Mouse (Mus musculus) G1E-ER4 (cell line): Measurements from ENCODE around the gene Pmis2. TPM values are rescaled to one million over a fixed set of nuclear protein-coding genes. Genes with fewer than 3 reads are reported as not detected.

ENCODE experiments used
- GATA1 ChIP-seq: IDR thresholded peaks from one replicate; pipeline ENCODE4 v1.8.0; 2012; ENCODE audit warnings: low read length, inconsistent platforms
- polyA plus RNA-seq: library from polyadenylated mRNA; stranded (reverse); fragments of >175 nt; gene quantifications from 2 replicates; pipeline ENCODE4 v1.2.3, GENCODE M21; 2012

The Pmis2 gene
- polyA plus RNA-seq, 1 experiment: not detected

DNA sequence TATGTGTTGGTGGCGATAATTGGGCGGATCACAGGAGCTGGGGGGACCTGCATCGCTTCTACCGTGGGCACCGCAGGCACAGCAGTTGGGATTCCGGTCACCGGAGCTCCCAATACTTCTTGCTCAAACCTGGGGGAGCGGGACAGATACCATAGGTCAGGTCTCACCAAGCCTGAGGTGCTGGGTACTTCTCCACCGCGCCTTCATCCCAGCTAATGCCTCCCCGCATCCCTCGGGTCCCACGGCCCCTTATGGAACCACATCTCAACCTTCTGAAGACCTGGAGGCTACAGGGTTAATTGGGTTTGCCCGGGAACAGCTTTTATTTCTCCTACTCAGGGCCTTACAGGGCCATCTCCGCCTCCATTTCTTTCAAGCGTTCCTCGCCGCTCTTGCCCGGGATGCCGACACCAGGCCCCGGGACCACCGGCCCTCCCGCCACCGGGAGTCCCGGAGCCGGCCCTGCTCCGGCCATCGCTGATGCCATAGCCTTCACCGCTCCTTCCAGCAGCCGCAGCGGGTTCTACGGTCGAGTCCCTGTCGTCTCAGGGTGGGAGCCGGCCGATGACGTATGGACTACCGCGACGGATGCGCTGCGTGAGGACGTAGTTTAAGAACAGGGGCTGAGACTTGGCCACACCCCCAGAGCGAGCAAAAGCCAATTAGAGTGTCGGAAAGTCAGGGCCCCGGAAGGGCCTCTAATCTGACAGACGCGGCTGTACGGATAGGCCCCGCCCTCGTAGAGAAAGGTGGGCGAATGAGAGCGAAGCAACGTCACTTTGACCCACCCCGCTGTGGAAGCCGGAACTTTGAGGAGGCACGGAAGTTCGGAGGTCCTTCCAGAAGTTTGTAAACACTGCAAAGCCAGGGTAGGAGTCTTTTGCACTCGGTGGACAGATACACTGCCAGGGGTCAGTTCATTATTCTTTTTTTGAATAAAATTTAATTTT is 21.5 kb downstream of the Pmis2 start, which contains the start of gene Rbm42:
Gene Rbm42, minus strand, starts transcription at position 727 of the 950 bp plus-strand sequence.
- TF ChIP-seq GATA1: no peak

DNA sequence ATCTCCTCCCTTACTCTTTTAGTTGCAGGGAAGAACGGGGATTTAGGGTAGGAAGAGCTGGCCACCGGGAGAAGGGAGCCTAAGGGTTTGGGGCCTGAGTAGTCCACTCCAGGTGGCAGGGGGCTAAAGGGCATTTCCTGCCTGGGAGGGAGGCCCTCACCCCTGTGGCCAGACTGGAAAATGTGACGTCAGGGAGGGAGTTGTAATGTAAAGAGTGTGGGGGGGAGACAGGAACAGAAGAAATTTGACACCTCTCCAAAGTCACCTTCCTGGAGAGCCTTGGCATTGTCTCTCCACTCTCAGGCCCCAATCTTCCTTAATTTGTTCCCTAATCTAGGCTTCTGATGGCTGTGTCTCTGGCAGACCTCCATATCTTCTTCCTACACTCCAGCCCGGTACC is 32.3 kb downstream of the Pmis2 start:
- no peak for TF ChIP-seq GATA1

DNA sequence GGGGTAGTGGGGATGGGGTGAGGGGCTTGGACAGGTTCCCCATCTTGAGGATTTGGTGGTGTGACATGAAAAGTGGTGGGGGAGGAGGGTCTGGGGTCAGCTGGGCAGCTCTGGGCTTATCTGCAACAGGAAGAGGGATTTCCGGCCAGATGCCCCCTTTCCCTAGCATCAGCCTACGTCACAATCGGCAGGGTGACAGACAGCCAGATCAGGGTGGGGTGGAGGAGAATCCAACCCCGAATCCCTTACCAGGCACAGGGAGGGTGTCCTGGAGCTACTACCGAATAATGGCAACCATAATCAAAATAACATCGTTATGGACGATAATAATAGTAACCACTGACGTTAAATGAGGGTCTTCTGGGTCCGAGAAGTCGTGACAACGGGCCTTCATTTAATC is 35.0 kb downstream of the Pmis2 start:
- no peak for TF ChIP-seq GATA1

DNA sequence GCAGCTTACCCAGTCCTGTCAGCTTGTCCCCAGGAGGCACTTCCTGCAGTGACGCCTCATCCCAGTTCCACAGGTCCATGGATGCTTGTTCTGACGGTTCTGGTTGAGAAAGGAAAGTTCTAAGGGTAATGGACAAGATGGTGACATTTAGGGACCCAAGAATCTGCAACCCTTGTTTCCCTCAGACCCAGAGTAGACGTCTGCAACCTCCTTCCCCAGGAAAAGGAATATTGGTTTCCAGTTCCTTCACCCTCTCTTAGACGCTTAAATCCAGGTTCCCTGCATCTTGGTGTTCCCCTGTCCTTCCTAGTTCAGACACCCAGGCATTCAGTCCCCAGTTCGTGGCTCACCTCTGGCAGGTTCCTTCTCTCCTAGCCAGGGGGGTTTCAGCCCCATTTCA is 35.7 kb downstream of the Pmis2 start, which contains the start of gene Etv2:
Gene Etv2, minus strand, starts transcription at position 101 of the 400 bp plus-strand sequence.
- no peak for TF ChIP-seq GATA1

DNA sequence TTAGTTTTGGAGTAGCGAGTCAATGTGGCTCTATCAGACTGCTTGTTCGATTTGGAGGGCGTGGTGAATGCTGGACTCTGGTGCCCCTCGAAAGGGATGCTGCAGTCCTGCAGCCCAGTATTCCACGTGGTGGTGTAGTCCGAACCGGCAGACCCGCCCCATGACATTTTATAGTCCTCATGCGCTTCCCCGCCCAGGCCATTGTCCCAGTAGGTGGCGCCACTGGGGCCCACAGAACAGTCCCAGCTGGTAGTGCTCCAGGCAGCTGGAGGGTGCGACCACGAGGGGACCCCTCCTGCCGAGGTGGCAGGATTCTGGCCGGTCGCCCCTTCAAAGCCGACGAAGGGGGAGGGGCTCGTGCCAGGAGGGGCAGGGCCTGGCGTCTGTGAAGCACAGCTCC is 36.8 kb downstream of the Pmis2 start:
- TF ChIP-seq GATA1: no peak

DNA sequence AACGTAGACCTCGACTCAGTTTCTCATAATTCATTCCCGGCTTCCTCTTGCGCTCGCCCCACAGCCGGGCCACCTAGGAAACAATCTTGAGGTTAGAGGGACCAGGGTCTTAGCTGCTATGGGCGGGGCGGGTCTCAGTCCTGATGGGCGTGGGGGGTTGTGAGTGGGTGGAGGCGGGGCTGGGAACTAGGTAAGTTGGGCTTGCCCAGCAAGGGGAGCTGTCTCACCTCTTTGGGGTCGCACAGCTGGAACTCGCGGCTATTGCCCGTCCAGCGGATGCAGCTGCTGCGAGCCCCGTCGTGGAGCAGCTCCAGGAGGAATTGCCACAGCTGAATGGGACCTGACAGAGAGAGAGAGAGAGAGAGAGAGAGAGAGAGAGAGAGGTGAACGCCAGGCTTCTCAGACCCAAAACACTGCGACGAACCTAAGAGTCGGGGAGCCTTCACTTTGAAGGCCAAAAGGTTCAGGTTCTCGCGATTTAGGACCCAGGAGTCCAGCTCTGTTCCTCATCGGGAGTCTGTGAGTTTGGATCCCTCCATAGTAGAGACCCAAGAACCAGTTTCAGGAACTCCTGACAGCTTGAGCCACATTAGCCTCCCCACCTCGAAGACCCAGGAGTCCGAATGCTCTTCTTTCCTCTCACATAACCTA is 37.5 kb downstream of the Pmis2 start:
- no peak for TF ChIP-seq GATA1

DNA sequence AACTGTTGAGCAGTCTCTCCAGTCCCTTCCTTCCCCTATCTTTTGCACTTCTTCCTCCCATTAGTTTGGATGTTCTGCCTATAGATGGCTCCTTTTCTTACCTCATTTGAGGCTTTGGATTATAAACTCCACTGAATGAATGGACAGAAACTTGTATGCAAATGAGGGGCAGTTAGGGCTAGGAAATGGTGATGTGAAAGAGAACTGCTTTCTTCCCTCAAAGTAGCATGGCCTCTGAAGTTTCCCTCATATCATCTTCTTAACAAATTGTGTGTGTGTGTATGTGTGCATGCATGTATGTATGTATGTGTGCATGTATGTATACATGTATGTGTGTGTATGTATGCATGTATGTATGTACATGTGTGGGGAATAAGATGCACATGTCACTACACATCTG is 42.4 kb downstream of the Pmis2 start:
- no peak for TF ChIP-seq GATA1

DNA sequence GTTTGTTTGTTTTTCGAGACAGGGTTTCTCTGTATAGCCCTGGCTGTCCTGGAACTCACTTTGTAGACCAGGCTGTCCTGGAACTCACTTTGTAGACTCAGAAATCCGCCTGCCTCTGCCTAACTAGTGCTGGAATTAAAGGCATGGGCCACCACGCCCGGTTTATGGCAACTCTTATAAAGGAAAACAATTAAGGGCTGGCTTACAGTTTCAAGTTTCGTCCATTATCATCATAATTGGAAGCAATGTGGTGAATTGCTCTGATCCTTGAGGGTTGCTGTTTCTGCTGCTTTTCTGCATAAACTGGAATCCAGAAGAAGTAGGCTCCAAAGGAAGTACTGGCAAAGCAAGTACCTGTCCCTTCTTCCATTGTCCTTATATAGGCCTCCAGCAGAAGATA is 44.8 kb downstream of the Pmis2 start:
- no peak for TF ChIP-seq GATA1

DNA sequence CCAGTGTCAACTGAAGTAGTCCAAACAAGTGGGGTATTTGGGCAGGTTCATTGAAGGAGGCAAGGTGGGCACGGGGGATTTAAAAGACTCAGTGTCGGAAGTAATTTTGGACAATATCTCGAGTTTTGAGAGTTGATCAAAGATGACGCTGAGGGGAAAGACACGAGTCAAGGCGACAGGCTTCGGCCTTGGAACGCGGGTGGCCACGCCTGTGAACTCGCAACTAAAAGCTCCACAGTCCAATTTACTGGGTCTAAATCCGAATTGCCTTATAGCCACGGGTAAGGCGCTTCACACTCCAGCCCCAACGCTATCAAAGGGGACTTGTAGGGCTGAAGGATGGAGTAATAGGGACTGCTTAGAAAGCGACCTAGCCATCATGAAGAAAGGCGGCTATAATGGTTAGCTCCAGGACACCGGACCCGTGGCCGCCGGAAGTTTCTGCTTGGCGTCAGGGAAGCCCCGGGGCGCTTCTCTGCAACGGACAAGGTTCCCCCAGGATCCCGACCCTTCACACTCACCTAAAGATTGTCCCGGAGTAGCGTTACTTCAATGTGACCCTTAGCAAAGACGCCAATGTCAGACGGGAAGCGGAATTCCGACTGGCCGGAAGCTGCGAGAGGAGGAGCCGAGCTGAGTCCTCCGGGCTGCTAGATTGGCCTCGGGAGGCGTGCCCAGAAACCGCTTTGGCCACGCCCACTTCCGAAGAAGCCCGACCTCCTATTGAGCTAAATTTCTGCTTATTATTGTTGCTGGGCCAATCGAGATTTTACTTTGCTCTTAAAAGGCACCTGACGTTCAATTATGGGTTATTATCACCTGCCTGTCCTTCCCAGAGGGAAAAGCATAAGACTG is 45.6 kb downstream of the Pmis2 start, which contains the start of gene Cox6b1:
Gene Cox6b1, minus strand, starts transcription at position 622 of the 855 bp plus-strand sequence.
- no peak for TF ChIP-seq GATA1

Other genes starting within 250 kb of the Pmis2 start
- gene Nfkbid, start 249.9 kb downstream of the Pmis2 start, polyA plus RNA-seq: 0.12 and 0.16 TPM in 2 replicates
- gene Aplp1, start 226.1 kb downstream of the Pmis2 start, polyA plus RNA-seq: not detected in 2 replicates
- gene Kirrel2, start 213.9 kb downstream of the Pmis2 start, polyA plus RNA-seq: not detected in 2 replicates
- not detected in 2 replicates for gene Nphs1, start 213.3 kb downstream of the Pmis2 start, polyA plus RNA-seq
- gene Prodh2, start 178.0 kb downstream of the Pmis2 start, polyA plus RNA-seq: not detected in 2 replicates
- gene Arhgap33, start 136.5 kb downstream of the Pmis2 start, polyA plus RNA-seq: 70.2 and 78.5 TPM in 2 replicates
- gene Hspb6, start 119.4 kb downstream of the Pmis2 start, polyA plus RNA-seq: 17.1 and 19.6 TPM in 2 replicates
- 32.5 and 41.8 TPM in 2 replicates for gene Proser3, start 119.3 kb downstream of the Pmis2 start, polyA plus RNA-seq
- gene Lin37, start 111.8 kb downstream of the Pmis2 start, polyA plus RNA-seq: 145 and 158 TPM in 2 replicates
- gene U2af1l4, start 108.3 kb downstream of the Pmis2 start, polyA plus RNA-seq: 85.2 and 111 TPM in 2 replicates
- 2.4 and 5.3 TPM in 2 replicates for gene Gm49396, start 108.3 kb downstream of the Pmis2 start, polyA plus RNA-seq
- 49.9 and 57.2 TPM in 2 replicates for gene Psenen, start 108.0 kb downstream of the Pmis2 start, polyA plus RNA-seq
- 3.7 and 8.3 TPM in 2 replicates for gene Igflr1, start 106.2 kb downstream of the Pmis2 start, polyA plus RNA-seq
- 137 and 147 TPM in 2 replicates for gene Kmt2b, start 82.9 kb downstream of the Pmis2 start, polyA plus RNA-seq
- 0.31 and 0.49 TPM in 2 replicates for gene Zbtb32, start 72.7 kb downstream of the Pmis2 start, polyA plus RNA-seq
- gene Upk1a, start 58.8 kb downstream of the Pmis2 start, polyA plus RNA-seq: 1.4 and 2.7 TPM in 2 replicates
- gene Cox6b1, start 45.5 kb downstream of the Pmis2 start, polyA plus RNA-seq: 98.1 and 264 TPM in 2 replicates
- not detected in 2 replicates for gene Etv2, start 35.8 kb downstream of the Pmis2 start, polyA plus RNA-seq
- 415 and 519 TPM in 2 replicates for gene Rbm42, start 21.3 kb downstream of the Pmis2 start, polyA plus RNA-seq
- 38.7 and 69.6 TPM in 2 replicates for gene Haus5, start 6.6 kb downstream of the Pmis2 start, polyA plus RNA-seq
- not detected in 2 replicates for gene 2200002J24Rik, start 27.3 kb upstream of the Pmis2 start, polyA plus RNA-seq
- gene Atp4a, start 40.6 kb upstream of the Pmis2 start, polyA plus RNA-seq: not detected in 2 replicates
- 197 and 201 TPM in 2 replicates for gene Tmem147, start 57.9 kb upstream of the Pmis2 start, polyA plus RNA-seq
- not detected in 2 replicates for gene Gapdhs, start 72.1 kb upstream of the Pmis2 start, polyA plus RNA-seq
- gene Sbsn, start 79.9 kb upstream of the Pmis2 start, polyA plus RNA-seq: 5.3 and 6.4 TPM in 2 replicates
- 0.17 TPM in 1 of 2 replicates, not detected in the other for gene Dmkn, start 92.2 kb upstream of the Pmis2 start, polyA plus RNA-seq
- gene Krtdap, start 116.3 kb upstream of the Pmis2 start, polyA plus RNA-seq: not detected in 2 replicates
- not detected in 2 replicates for gene Ffar2, start 152.2 kb upstream of the Pmis2 start, polyA plus RNA-seq
- gene Ffar3, start 184.6 kb upstream of the Pmis2 start, polyA plus RNA-seq: not detected in 2 replicates
- gene Ffar1, start 190.0 kb upstream of the Pmis2 start, polyA plus RNA-seq: not detected in 2 replicates
- gene Cd22, start 208.7 kb upstream of the Pmis2 start, polyA plus RNA-seq: not detected in 2 replicates
- not detected in 2 replicates for gene Mag, start 243.3 kb upstream of the Pmis2 start, polyA plus RNA-seq